Mouse (Mus musculus): ENCODE measurements around the gene Pik3cb.

DNA sequence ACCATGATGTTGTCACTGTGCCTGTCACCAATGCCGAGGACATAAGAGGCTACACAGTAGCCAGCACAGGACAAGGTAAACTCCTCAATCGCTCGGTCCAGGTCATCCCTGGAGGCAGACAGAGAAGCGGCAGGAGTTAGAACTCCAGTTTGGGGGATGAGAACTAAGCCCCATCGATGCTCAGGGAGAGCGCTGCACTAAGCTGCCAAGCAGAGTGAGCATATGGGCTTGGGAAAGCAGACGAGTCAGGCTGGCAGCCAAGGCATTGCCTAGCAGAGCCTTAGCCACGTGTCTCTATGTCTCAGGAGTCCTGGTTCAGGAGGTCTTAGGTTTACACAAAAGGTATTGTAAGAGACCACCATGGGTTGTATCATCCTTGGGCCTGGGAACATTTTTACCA, 95.7 kb downstream of the Pik3cb start:
- no peak for TF ChIP-seq CTCF (IDR thresholded peaks at IDR 0.05; ENCODE audit: control insufficient read depth, insufficient read depth, insufficient read length)
- TF ChIP-seq FOSL1 (IDR thresholded peaks at IDR 0.05; ENCODE audit: insufficient read depth, low read length, poor library complexity, severe bottlenecking), result no peak
- no peak for TF ChIP-seq CEBPB (IDR thresholded peaks at IDR 0.05; ENCODE audit: low read depth)

Measured in C2C12 (cell line).